Mouse (Mus musculus) urinary bladder, postnatal 4 days (tissue): Measurements from ENCODE around the gene Trim75.
A peak's percentile ranks its signal among the peaks of the same experiment; 100 is the strongest.
"Not testable (repeated sequence)": the region's sequence is repeated elsewhere in the genome, so short reads cannot be mapped to it uniquely, and the experiment has no call there.

Experiments used
- DNase-seq, 2 experiments: peaks; one replicate each; pipeline ENCODE4 v3.0.0; 2021 to 2022; ENCODE audit warnings: low spot score in 2 of 2

The Trim75 gene

GRCm38 (mm10) chr8:64987731-64988130 lies at the start of gene Trim75:
Trim75 (minus strand) TSS chr8:64987831.
- no peak for DNase-seq

GRCm38 (mm10) chr8:65037117-65037533 lies 49.5 kb upstream of the Trim75 start, which contains the start of gene Apela:
Apela (minus strand) TSS chr8:65037336.
- no peak for DNase-seq

- DNase-seq: no peak
Measured at GRCm38 (mm10) chr8:65034136-65034535, 46.5 kb upstream of the Trim75 start.

- DNase-seq: no peak
Measured at GRCm38 (mm10) chr8:65033056-65033455, 45.4 kb upstream of the Trim75 start.

- no peak for DNase-seq
Measured at GRCm38 (mm10) chr8:65032107-65032506, 44.5 kb upstream of the Trim75 start.

GRCm38 (mm10) chr8:65030735-65031485 lies 43.3 kb upstream of the Trim75 start:
- DNase-seq: no peak

GRCm38 (mm10) chr8:65029776-65030175 lies 42.1 kb upstream of the Trim75 start:
- no peak for DNase-seq

GRCm38 (mm10) chr8:65028959-65029686 lies 41.5 kb upstream of the Trim75 start:
- no peak for DNase-seq

GRCm38 (mm10) chr8:65022485-65022884 lies 34.9 kb upstream of the Trim75 start:
- DNase-seq: peak; percentile 20 to 78

GRCm38 (mm10) chr8:65018423-65018822 lies 30.8 kb upstream of the Trim75 start, which contains the start of the genes Trim61 and Trim60:
Trim61 (minus strand) TSS chr8:65018523.
Trim60 (minus strand) TSS chr8:65018584.
- DNase-seq: no peak

- not testable (repeated sequence) for DNase-seq
Measured at GRCm38 (mm10) chr8:65007616-65008015, 20.0 kb upstream of the Trim75 start.

GRCm38 (mm10) chr8:64998806-64999365 lies 11.3 kb upstream of the Trim75 start:
- no peak for DNase-seq

- DNase-seq: no peak
Measured at GRCm38 (mm10) chr8:64983150-64983897, 4.3 kb downstream of the Trim75 start.

- no peak for DNase-seq
Measured at GRCm38 (mm10) chr8:64962836-64963235, 24.8 kb downstream of the Trim75 start.

- DNase-seq: no peak
Measured at GRCm38 (mm10) chr8:64959025-64959424, 28.6 kb downstream of the Trim75 start.

- DNase-seq: no peak
Measured at GRCm38 (mm10) chr8:64952101-64952500, 35.5 kb downstream of the Trim75 start.

GRCm38 (mm10) chr8:64948371-64948770 lies 39.3 kb downstream of the Trim75 start:
- DNase-seq: no peak

GRCm38 (mm10) chr8:64947698-64948034 lies 40.0 kb downstream of the Trim75 start:
- DNase-seq: no peak

GRCm38 (mm10) chr8:64946820-64947697 lies 40.6 kb downstream of the Trim75 start, which contains the start of gene Tmem192:
Tmem192 (plus strand) TSS chr8:64947185.
- DNase-seq: peak; percentile 91 to 94

- no peak for DNase-seq
Measured at GRCm38 (mm10) chr8:64946441-64946819, 41.2 kb downstream of the Trim75 start.

- DNase-seq: no peak
Measured at GRCm38 (mm10) chr8:64945606-64946005, 42.0 kb downstream of the Trim75 start.
